Mouse (Mus musculus) lung, adult 2 months (tissue): ENCODE measurements around the gene Ptges3. TPM values are rescaled to one million over a fixed set of nuclear protein-coding genes. Genes with fewer than 3 reads are reported as not detected.

Experiments used
- DNase-seq: peaks from one replicate; pipeline ENCODE4 v3.0.0; 2022
- H3K4me1 ChIP-seq: fragments of 200-500 bp; 2 replicates; pipeline ENCODE4 v1.6.1; 2011; ENCODE audit warnings: low read length; ENCODE audit not compliant: control insufficient read depth, insufficient read depth
- H3K4me3 ChIP-seq: fragments of 200-500 bp; replicated peaks from 2 replicates; pipeline ENCODE3; 2011; ENCODE audit warnings: low read depth, mild to moderate bottlenecking, control low read depth, low read length; ENCODE audit errors: extremely low read depth
- CTCF ChIP-seq: fragments of 200-500 bp; IDR thresholded peaks from 2 replicates; pipeline ENCODE4 v1.5.1; 2011; ENCODE audit warnings: mild to moderate bottlenecking, low read length, control low read depth; ENCODE audit not compliant: insufficient read depth
- POLR2A ChIP-seq: fragments of 200-500 bp; IDR thresholded peaks from 2 replicates; pipeline ENCODE4 v1.6.1; 2011; ENCODE audit warnings: low read depth, mild to moderate bottlenecking, control low read depth, low read length, borderline replicate concordance; ENCODE audit errors: extremely low read depth
- WGBS: fragments of 180-500 bp; shearing (Covaris S2); methylation state at CpG from one replicate; pipeline ENCODE4 v1.1.7; 2018; 5-methylcytosine and 5-hydroxymethylcytosine counted together
- polyA plus RNA-seq: library from polyadenylated mRNA; depleted of rRNA; stranded (reverse); fragments of >200 nt; gene quantifications from 2 replicates; pipeline ENCODE4 v1.2.3, GENCODE M21; 2012; rRNA removed

Gene Ptges3
- 43.8 and 84.2 TPM in 2 replicates for polyA plus RNA-seq

DNA sequence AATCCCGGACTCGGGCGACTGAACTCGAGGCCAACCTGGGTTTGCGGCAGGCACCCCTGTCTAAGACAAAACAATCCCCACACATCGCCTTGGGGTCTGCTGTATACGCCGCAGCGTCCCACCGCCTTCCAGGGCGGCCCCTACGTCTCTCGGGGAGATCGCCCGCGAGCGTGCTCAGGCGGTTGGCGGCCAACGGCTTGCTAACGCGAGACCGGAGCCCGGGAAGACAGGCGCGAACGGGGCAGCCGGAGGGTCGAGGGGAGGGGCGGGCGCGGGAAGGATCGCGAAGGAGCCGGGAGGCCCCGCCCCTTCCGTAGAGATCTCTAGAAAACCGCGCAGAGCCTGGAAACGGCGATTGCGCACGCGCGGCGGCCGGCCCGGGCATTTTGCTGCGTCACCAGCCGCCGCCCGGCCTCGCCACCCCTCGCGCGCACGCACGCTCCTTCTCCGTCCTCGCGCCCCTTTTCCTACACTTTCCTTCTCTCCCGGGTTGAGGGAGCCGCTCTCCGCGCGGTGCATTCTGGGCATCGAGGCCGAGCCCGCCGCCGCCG, at the start of gene Ptges3:
Gene Ptges3 (plus strand): TSS at position 354 of the 551 bp plus-strand sequence.
- peak; percentile 94 for DNase-seq
- H3K4me1 ChIP-seq, result peaks cover 12% of the 10 kb centered on the region
- H3K4me3 ChIP-seq, result peak within 1 kb of the TSS; percentile 95
- TF ChIP-seq POLR2A (peak; percentile 69; the same call in 1 of the 2 replicates), CTCF (no peak)
- under 1% methylated on average over 72 of the region's 72 CpGs for WGBS

DNA sequence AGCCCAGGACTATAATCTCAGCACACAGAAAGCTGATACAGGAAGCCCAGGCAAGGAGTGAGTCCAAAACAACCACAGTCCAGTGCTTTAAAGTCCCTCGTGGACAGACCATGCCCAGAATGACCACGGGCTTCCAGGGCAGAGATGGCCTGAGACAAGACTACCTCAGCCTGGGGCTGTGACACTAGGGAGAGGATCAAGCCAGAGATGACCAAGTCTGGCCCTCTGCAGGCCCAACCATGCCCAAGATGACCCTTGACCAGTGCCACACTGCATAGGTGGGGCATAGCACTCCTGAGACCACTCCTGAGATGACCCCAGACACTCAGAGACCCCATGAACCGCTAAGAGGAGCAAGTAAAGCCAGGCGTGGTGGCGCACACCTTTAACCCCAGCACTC, 49.0 kb upstream of the Ptges3 start:
- no peaks in the 10 kb centered on the region for H3K4me1 ChIP-seq
- TF ChIP-seq POLR2A, result no peak
- no peak for TF ChIP-seq CTCF
- 75% methylated on average over 5 of the region's 5 CpGs for WGBS
- no peak overlapping the region for H3K4me3 ChIP-seq
- no peak for DNase-seq

DNA sequence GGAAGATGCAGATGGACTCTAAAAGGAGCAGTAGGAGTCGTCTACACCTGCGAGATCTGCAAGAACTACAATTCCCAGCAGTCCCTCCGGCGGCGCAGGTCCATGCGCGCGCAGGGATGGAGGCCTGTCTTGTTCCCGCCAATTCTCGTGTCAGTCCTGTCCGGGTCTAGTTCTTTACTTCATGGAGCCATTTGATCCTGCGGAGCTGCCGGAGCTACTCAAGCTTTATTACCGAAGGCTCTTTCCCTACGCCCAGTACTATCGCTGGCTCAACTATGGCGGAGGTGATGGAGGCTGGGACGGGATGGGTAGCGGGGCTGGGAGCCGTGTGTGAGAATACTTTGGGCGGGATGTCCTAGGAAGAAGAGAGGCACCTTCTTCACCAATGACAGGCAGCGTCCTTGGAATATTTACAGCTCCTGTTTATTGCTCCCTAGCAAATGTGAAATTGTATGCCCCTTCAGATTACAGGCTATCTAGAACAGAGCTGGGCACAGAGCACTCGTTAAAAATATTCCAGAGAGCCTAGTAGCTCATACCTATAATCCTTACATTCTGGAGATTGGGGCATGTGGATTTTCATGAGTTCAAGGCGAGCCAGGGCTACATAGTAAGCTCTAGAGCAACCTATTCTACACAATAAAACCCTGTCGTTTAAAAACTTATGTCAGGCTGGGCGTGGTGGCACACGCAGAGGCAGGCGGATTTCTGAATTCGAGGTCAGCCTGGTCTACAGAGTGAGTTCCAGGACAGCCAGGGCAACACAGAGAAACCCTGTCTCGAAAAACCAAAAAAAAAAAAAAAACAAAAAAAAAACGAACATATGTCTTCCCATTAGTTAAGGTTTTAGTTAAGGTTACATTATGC, 43.5 kb upstream of the Ptges3 start, which contains the start of gene Prim1:
Gene Prim1 (plus strand): TSS at position 101 of the 867 bp plus-strand sequence.
- H3K4me3 ChIP-seq, result peak within 1 kb of the TSS; percentile 76
- peaks cover 3% of the 10 kb centered on the region; the same call in 1 of the 2 replicates for H3K4me1 ChIP-seq
- TF ChIP-seq CTCF, result no peak
- TF ChIP-seq POLR2A, result no peak
- peak; percentile 76 for DNase-seq
- 2% methylated on average over 31 of the region's 31 CpGs for WGBS

DNA sequence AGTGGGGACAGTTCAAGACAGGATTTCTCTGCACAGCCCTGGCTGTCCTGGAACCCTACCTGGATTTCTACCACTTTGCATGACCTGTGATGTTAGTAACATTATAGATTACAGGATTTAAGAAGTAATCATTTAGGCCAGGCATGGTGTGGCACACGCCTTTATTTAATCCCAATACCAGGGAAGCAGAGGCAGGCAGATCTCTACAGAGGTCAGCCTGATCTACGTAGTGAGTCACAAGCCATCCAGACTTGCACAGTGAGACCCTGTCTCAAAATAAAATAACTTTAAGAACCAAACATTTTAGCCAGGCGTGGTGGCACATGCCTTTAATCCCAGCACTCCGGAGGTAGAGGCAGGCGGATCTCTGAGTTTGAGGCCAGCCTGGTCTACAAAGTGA, 36.6 kb upstream of the Ptges3 start:
- 95% methylated on average over 5 of the region's 5 CpGs for WGBS
- Histone ChIP-seq H3K4me1 (no peaks in the 10 kb centered on the region), H3K4me3 (no peak overlapping the region)
- DNase-seq, result no peak
- TF ChIP-seq CTCF, result no peak
- TF ChIP-seq POLR2A, result no peak

DNA sequence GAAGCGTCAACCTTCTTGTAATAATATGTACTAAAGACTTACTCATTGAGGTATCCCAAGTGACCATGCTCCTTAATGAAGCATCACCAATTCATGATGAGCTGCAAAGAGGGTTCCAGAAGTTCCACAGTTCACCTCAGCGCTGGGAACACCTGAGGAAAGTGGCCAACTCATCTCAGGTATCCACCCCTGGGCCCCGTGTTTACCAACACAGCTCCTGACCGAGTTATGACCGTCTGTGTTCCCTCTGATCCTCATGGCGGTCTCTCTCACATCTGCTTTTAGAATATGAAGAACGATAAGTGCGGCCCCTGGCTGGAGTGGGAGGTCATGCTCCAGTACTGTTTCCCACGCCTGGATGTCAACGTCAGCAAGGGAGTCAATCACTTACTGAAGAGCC, 35.3 kb upstream of the Ptges3 start:
- WGBS, result 95% methylated on average over 10 of the region's 10 CpGs
- TF ChIP-seq CTCF (no peak), POLR2A (no peak)
- Histone ChIP-seq H3K4me3 (no peak overlapping the region), H3K4me1 (no peaks in the 10 kb centered on the region)
- DNase-seq, result no peak

DNA sequence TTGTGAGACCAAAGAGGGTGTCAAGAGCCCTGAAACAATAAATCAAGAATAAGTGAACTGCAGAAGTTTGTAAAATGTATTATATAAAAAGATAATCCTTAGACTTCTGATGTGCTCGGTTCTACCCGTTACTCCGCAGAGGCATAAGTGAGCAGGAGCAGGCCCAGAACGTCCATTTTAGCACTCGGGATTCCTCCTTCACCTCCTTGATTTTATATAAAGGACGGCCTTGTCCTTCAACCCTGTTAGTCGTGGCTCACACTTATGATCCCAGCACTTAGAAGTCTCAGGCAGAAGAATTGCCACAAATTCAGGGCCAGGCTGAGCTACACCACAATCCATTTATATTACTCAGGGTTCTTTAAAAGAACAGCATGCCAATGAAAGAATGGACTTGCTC, 28.8 kb upstream of the Ptges3 start:
- 92% methylated on average over 7 of the region's 7 CpGs for WGBS
- TF ChIP-seq POLR2A (no peak), CTCF (no peak)
- no peak overlapping the region for H3K4me3 ChIP-seq
- peaks cover 6% of the 10 kb centered on the region for H3K4me1 ChIP-seq
- no peak for DNase-seq

DNA sequence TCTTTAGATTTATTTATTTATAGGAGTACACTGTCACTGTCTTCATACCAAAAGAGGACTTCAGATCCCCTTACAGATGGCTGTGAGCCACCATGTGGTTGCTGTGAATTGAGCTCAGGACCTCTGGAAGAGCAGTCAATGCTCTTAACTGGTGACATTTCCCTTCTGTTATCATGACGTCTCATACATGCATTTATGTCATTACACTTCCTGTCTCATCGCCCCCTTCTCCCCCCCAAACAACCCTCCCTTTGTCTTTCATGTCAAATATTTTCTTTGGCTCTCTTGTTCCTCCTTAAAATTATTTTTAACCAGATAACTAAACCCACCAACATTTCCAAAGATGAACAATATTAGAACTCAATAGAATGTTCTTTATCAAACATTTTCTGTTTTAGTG, 27.9 kb upstream of the Ptges3 start:
- H3K4me1 ChIP-seq, result peaks cover 6% of the 10 kb centered on the region
- TF ChIP-seq POLR2A (no peak), CTCF (no peak)
- WGBS, result 40% methylated on average over 2 of the region's 2 CpGs
- DNase-seq, result no peak
- H3K4me3 ChIP-seq, result no peak overlapping the region

DNA sequence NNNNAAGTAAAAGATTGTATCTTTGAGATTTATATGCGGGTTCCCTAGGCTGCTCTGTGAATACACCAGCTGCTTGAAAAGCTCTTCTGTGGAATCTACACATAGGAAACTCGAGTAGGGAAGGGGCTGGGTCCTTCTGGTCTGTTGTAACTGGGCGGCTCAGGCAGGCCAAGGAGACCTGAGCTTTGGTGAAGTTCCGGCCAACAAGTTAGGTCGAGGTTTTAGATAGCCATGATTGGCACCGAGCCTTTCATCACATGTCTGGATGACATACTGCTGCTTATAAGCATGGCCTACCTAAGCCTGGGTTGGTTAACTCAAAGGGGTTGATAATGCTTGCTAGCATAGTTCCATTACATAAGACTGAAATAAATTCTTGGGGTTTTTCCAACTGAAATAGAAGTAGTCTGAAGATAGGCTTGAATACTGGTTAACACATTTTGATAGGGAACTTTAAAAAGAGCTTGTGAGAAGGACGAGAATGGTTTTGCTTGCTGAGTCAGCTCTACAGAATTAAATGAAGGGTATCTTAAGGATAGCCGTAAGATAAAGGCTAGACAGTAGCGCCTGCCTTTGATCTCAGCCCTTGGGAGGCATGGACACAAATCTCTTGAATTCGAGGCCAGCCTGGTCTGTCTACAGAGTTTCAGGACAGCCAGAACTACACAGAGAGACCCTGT, 21.9 kb upstream of the Ptges3 start:
- TF ChIP-seq CTCF, result no peak
- TF ChIP-seq POLR2A, result no peak
- Histone ChIP-seq H3K4me1 (peaks cover 18% of the 10 kb centered on the region), H3K4me3 (peak overlapping the region; percentile 92)
- peak; percentile 40 for DNase-seq
- WGBS, result 5% methylated on average over 10 of the region's 10 CpGs

DNA sequence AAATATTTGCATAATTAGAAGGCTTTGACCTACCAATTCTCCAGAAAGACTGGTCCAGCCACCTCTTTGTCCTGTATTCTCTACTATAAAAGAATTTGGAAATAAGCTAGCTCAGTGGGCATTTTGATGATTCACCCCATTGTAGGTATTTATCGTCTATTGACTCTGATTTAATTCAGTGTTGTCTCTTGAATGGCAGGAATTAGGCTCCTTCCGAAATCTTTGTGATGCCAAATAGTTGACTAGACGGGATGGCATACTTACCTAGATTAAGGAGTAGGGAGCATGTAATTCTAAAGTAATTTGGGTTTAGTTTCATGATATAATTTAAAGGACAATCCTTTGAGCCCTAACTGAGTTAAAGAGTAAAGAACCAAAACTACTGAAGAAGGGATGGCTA, 20.8 kb upstream of the Ptges3 start:
- whole genome bisulfite sequencing, result 47% methylated on average over 3 of the region's 3 CpGs
- Histone ChIP-seq H3K4me1 (peaks cover 18% of the 10 kb centered on the region), H3K4me3 (no peak overlapping the region)
- no peak for DNase-seq
- TF ChIP-seq POLR2A (no peak), CTCF (no peak)

DNA sequence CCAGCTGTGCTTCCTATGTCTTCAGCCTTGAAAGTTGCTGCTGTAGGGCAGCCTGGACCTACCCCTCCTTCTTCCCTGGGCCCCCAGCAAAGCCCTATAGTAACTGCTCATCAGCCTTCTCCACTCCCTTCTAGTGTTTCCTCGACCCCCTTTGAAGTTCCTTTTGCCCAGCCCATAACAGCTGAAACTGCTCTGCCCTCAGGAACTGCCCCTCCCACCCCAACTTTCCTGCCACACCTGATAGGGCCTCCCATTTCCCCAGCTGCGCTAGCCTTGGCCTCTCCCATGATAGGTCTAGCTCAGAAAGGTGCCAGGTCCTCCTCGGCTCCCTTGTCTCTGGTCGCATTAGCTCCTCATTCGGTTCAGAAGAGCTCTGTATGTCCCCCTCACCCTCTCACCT, 19.6 kb upstream of the Ptges3 start:
- 35% methylated on average over 5 of the region's 5 CpGs for WGBS
- DNase-seq, result no peak
- H3K4me1 ChIP-seq, result peaks cover 16% of the 10 kb centered on the region
- TF ChIP-seq CTCF (no peak), POLR2A (no peak)
- H3K4me3 ChIP-seq, result no peak overlapping the region
